Mouse (Mus musculus) embryo, embryonic 10 days (tissue): ENCODE measurements around the gene Tmtc1.

Experiments used
- DNase-seq: peaks from one replicate; pipeline ENCODE4 v3.0.0-alpha.2; 2015; ENCODE audit warnings: low spot score

Gene Tmtc1

DNA sequence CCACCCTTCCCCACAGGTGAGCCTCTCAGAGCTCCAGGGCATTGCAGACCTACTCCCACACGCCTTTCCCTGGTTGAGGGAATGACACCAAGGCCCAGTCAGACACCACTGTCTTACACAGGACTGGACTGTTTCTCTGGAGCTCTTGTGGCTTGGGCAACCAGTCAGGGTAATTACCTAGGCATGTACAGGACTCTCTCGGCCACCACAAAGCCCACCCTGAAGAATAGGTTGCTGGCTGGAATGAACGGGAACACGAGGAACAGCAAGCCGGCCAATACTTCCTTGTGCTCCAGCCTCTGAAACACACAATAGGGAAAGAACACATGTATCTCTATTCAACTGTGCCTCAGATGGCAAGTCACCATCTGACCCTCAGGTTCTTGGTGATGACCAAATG is 138.4 kb downstream of the Tmtc1 start:
- DNase-seq = no peak

- DNase-seq = no peak
Observed at GRCm38 (mm10) chr6:148305191-148305590, 139.0 kb downstream of the Tmtc1 start.

- DNase-seq = no peak
Observed at GRCm38 (mm10) chr6:148302261-148302660, 141.9 kb downstream of the Tmtc1 start.

DNA sequence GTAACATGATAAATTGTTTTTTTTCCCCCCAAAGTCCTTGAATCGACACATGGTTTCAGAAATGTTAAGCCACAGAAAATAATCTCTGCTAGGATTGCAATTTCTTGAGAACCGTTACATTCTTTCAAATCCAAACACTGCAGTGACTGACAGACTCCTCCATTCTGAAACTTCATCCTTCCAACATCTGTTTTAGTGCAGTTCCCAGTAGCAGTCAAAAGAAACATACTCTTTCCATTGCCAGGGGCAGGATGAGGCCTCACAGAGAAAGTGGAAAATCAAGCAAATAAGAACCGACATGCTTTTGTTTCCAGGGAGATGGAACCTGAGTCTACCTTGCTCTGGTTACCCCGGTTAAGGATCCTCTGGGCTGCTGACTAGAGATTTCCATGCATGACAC is 147.1 kb downstream of the Tmtc1 start:
- peak; percentile 32 for DNase-seq

DNA sequence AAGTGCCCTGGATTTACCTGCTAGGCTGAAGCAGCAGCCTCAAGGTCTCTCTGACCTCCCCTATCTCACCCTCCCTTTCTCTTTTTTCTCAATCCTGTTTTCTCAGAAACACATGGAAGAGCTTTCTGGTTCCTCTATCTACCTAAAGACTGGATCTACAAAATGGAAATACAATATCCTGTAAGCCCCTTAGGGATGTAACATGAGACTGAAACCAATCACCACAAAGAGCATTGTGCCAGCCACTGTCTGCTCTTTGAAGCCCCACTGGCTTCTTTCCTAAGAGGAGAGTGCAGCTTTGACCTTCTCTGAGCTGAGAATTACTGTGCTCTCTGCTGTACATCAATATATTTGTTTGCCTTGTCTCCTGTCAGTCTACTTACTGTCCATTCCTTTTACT is 147.8 kb downstream of the Tmtc1 start:
- DNase-seq = peak; percentile 43

- peak; percentile 28 for DNase-seq
Observed at GRCm38 (mm10) chr6:148294506-148294905, 149.7 kb downstream of the Tmtc1 start.

GRCm38 (mm10) chr6:148290865-148291264 is 153.3 kb downstream of the Tmtc1 start:
- DNase-seq = no peak

- DNase-seq = peak; percentile 18
Observed at GRCm38 (mm10) chr6:148283224-148283881, 160.8 kb downstream of the Tmtc1 start.

- no peak for DNase-seq
Observed at GRCm38 (mm10) chr6:148279240-148279639, 164.9 kb downstream of the Tmtc1 start.

GRCm38 (mm10) chr6:148276418-148276817 is 167.8 kb downstream of the Tmtc1 start:
- no peak for DNase-seq

GRCm38 (mm10) chr6:148275046-148275445 is 169.1 kb downstream of the Tmtc1 start:
- DNase-seq = no peak

- no peak for DNase-seq
Observed at GRCm38 (mm10) chr6:148260729-148261101, 183.5 kb downstream of the Tmtc1 start.

DNA sequence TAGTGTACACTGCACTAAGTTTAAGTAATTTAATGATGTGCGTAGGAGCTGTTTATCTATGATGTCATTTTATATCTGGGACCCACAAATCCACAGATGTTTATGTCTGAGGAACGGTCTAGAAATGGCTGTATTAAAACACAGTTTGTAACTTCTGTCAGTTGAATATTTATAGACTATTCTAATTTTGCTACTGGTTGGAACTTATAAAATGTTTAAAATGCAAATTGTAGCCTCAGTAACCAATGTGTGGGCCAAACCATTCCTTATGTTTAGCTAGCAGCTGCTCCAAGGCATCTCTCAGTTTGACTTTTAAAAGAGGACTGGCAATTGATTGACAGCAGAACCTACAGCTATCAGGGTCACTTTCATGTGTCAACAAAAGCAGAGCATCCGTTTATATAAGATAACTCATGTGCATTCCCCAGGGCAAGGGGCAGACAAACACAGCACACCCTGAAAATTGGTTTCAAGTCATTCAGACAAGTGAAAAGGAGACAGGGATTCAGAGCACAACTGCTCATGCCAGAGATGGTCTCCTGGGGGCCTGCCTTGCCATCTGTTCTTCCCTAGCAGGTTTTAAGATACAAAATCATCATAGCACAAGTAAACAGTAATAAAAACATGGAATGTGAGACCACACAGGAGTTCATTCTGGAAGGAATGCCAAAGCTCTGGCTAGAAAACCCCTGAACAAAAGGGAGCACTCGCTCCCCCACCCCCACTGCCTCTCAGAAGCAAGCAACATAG is 184.0 kb downstream of the Tmtc1 start:
- peak; percentile 51 for DNase-seq

DNA sequence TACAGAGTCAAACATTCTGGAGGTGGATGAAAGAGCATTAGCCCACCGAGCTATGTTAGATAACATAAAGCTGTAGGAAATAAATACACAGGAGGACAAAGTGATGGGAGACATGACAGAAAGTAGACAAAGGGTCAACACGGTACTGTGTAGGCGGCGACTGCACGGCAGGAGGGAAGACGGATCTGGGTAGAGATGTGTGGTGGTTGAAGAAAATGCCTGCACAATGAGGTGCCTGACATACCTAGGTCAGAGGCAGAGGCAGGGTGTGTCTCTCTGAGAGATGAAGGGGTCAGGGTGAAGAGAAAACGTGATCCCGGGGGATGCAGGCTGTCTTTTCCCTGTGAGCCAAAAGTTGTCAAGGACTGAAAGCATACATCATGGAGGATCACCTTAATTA is 185.1 kb downstream of the Tmtc1 start:
- DNase-seq = no peak

DNA sequence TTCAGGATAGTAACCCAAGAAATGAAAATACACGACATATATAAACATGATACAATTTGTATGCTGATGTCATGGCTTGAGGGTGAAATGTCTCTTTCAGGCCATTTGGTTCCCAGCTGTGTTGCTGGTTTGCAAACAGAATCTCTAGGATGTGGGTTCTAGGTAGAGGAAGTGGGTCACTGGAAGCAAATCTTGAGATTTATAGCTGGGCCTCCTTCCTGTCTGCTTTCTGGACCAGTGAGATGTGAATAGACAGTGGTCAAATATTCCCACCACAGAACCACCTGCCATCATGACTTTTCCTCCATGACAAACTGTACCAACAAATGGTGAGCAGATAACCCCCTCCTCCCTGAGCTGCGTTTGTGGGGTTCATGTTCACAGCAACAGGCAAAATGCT is 186.4 kb downstream of the Tmtc1 start:
- DNase-seq = no peak

GRCm38 (mm10) chr6:148256109-148256508 is 188.1 kb downstream of the Tmtc1 start:
- no peak for DNase-seq

DNA sequence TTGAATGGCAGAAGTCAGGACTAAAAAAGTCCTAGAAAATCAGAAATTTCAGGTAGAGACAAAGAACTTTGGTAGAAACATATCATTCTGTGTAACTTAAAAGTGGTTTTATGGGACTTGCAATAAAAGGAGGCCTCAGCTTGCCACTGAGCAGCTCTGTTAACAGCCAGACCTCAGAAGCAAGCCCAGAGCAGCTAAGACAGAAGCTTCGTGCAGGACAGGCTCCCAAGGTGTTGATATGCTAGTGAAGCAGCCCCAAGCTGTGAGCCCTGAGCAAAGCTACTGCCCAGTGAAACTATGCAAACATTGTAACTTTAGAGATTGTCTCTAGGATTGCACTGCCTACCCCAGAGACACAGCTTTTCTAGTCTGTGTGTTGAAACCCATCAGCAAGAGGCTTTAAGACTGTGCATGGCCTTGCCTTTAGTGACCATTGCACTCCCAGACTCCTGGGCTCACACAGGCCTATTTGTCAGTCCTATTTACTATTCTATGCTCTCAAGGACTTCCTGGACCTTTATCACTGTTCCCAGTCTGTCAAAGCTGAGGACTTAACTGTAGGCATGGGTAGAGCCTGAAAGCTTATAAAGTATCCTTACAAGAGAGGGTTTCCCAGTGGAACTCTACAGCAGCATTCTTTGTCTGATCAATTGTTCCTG is 188.7 kb downstream of the Tmtc1 start:
- peak; percentile 8 for DNase-seq

- DNase-seq = no peak
Observed at GRCm38 (mm10) chr6:148249221-148249620, 195.0 kb downstream of the Tmtc1 start.

DNA sequence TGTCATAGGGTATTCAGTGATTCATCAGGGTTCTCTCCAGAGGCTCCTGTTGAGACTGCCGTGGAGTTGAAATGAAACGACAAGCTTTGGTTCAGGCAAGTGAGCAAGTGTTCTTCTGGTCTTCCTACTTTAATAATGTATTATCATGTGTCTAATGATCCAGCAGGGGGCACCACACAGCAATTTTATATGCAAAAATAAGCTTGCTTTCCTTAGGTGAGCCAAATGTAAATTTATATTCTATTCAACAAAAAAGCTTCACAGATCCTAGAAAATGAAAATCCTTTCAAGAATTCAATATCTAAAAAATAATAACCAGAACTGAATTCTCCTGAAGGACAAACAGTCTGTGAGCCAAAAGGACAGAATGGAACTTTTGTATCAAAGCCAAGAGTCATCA is 195.6 kb downstream of the Tmtc1 start:
- DNase-seq = peak; percentile 71

- no peak for DNase-seq
Observed at GRCm38 (mm10) chr6:148246544-148246943, 197.6 kb downstream of the Tmtc1 start.

- no peak for DNase-seq
Observed at GRCm38 (mm10) chr6:148244836-148245235, 199.4 kb downstream of the Tmtc1 start.

DNA sequence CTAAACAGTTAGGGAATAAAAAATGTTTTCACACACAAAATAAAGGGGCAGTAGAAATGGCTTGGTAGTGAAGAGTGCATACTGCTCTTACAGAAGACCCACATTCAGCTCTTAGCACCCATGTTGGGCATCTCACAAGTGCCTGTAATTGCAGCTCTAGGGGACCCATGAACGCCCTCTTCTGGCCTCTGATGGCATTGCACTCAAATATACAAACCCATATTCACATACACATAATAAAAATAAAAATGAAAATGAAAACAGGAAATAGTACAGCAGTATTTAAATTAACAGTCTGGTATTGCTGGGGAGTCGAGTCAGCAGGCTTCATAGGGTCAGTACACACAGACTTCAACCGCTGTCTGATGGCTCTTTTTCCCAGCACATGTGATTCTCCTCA is 201.9 kb downstream of the Tmtc1 start:
- no peak for DNase-seq

DNA sequence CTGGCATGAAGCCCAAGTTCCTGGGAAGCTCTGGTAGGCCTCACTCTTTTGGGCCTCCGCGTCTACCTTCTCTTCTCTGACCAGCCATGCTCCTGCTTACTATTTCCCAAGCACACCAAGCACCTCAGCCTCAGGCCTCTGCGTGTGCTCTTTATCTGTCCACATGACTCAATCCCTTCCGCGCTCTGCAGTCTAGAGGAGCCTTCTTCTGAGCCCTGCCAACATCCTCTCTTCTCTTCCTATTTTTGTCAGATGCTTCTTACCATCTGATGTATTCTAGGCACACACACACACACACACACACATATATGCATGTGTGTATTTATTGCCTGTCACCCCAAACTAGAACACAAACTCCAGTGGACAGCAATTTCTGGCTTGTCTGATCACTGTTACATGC is 202.5 kb downstream of the Tmtc1 start:
- DNase-seq = no peak
